Mouse (Mus musculus): ENCODE results near the gene Rere. TPM values are rescaled to one million over a fixed set of nuclear protein-coding genes. Genes with fewer than 3 reads are reported as not detected.

The Rere gene
- polyA plus RNA-seq, 1 experiment = 61.3 TPM

DNA sequence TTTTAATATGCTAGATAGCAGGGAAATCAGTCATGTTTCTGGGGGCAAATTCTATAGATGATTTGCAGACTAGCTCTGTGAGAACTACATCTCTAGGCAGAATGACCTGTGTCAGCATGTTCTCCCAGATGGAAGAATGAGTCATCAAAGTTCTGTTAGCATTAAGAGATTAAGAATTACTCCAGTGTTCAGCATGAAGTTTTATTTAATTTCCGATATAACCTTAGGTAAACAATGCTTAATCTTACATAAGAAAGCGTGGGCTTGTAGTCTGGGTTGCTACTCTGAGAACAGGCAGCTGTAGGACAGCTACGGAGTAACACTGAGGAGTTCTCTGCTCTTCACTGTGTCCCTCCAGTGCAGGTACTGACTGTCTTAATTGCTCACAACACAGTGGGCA, 294.9 kb downstream of the Rere start:
- Histone ChIP-seq H3K4me3 (replicated peaks; ENCODE audit: control insufficient read depth, low read depth, low read length) (no peak overlapping the region), H3K27ac (ENCODE audit: control insufficient read depth, insufficient read depth, low read depth, low read length, poor library complexity) (no peak overlapping the region), H3K4me1 (ENCODE audit: control insufficient read depth, insufficient read depth, low read length) (peaks cover 2% of the 10 kb centered on the region)
- 82% methylated on average over 3 of the region's 3 CpGs for WGBS
- TF ChIP-seq CTCF (IDR thresholded peaks at IDR 0.05; ENCODE audit: control insufficient read depth, insufficient read depth, low read length) (no peak), POLR2A (IDR thresholded peaks at IDR 0.05; ENCODE audit: borderline replicate concordance, control insufficient read depth, low read depth, low read length) (no peak)

DNA sequence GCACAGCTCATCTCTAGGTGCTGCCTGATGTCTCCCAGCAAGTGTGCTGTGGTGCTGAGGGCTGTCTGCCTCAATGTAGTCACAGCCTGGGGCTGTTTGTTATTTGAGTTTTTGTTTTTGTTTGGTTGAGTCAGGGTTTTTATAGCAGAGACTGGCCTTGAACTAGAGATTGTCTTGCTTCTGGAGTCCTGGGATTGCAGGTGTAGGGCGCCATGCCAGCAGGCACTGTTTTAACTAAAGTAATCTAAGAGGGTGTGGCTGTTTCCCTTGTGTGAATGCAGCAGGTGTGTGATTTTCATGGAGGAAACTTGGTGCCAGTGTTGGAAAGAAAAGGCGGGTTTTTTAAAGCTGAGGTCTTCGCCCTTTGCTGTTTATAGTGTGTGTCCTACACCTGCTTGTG, 296.6 kb downstream of the Rere start:
- no peak overlapping the region for H3K27ac ChIP-seq (ENCODE audit: control insufficient read depth, insufficient read depth, low read depth, low read length, poor library complexity)
- TF ChIP-seq CTCF (IDR thresholded peaks at IDR 0.05; ENCODE audit: control insufficient read depth, insufficient read depth, low read length) (no peak), POLR2A (IDR thresholded peaks at IDR 0.05; ENCODE audit: borderline replicate concordance, control insufficient read depth, low read depth, low read length) (no peak)
- WGBS = 87% methylated on average over 3 of the region's 3 CpGs
- H3K4me1 ChIP-seq (ENCODE audit: control insufficient read depth, insufficient read depth, low read length) = no peaks in the 10 kb centered on the region; the same call in none of the 2 replicates
- no peak overlapping the region for H3K4me3 ChIP-seq (replicated peaks; ENCODE audit: control insufficient read depth, low read depth, low read length)

DNA sequence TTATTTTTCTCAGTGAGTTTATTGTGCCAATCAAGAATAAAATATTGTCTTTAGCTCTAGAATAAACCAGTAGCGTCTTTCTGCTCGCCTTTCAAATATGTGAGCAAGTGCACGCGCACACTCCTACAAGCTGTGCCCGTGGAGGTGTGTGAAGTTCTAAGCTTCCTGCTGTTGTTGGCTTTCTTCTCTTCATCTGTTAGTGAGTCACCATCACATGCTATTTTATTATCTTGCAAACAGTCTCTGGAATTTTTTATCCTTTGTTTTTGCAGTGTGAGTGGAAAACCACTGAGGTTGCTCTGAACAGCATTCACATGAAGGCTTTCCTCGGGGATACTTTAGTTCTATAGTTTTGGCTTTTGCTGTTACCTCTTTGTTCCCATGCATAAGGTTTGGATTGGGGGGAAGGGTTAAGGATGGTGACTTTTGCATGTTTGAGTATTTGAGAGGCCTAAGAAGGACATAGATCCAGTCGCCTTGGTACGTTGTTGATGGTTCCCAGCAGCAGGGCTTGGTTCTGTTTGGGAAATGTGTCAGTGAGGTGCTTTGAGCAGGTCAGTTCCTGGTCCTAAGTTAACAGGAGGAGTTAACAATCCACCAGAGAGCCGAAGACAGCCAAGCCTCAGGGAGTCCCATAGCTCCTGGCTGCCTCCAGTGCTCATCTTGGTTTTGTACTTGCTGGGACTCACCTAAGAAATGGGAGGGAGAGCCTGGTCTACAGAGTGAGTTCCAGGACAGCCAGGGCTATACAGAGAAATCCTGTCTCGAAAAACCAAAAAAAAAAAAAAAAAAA, 300.7 kb downstream of the Rere start:
- H3K4me1 ChIP-seq (ENCODE audit: control insufficient read depth, insufficient read depth, low read length) = peaks cover 6% of the 10 kb centered on the region
- no peak overlapping the region for H3K27ac ChIP-seq (ENCODE audit: control insufficient read depth, insufficient read depth, low read depth, low read length, poor library complexity)
- 70% methylated on average over 10 of the region's 10 CpGs for WGBS

DNA sequence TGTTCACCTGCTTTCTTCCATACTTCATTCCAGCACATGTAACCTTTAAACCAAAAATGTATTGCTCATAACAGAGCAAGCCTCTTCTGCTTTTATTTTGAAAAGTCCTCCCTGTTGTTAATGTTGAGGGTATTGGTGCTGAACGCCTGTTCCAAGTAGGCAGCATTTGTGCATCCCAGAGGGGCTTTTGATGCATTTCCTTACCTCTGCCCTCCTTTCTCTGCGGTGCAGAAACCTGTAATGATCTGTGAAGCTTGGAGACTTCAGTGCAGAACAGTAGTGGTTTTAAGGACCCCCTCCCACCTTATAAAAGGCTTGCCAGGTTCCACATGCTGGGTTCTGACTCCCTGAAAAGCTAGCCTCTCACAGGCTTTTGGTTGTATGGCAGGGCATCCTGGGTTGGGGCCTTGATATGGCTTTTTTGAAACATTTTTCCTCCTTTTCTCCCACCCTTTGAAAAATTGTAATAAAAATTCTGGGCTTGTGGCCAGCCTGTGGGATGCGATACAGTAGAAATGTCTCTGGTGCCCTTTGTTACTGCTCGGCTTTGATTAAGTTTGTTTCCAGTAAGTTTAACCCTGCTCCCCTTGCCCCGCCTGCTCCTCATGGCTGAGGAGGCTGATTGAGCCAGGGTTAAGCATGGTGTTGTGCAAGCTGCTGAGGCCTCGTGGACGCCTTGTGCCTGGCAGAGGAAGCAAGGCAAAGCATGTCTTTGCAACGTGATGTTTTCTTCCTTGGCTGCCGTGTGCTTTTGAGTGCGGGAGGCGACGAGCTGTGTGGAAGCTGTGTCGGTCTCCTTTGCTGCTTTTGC, 301.7 kb downstream of the Rere start:
- Histone ChIP-seq H3K27ac (ENCODE audit: control insufficient read depth, insufficient read depth, low read depth, low read length, poor library complexity) (peak overlapping the region; percentile 13; the same call in 1 of the 2 replicates), H3K4me1 (ENCODE audit: control insufficient read depth, insufficient read depth, low read length) (peaks cover 6% of the 10 kb centered on the region), H3K4me3 (replicated peaks; ENCODE audit: control insufficient read depth, low read depth, low read length) (no peak overlapping the region)
- 15% methylated on average over 13 of the region's 13 CpGs for WGBS
- peak; percentile 12; the same call in 1 of the 2 replicates for TF ChIP-seq CTCF (IDR thresholded peaks at IDR 0.05; ENCODE audit: control insufficient read depth, insufficient read depth, low read length)
- no peak for TF ChIP-seq POLR2A (IDR thresholded peaks at IDR 0.05; ENCODE audit: borderline replicate concordance, control insufficient read depth, low read depth, low read length)

More for the DNA sequence above, 300.7 kb downstream of the Rere start:
- no peak for TF ChIP-seq CTCF (IDR thresholded peaks at IDR 0.05; ENCODE audit: control insufficient read depth, insufficient read depth, low read length)
- TF ChIP-seq POLR2A (IDR thresholded peaks at IDR 0.05; ENCODE audit: borderline replicate concordance, control insufficient read depth, low read depth, low read length) = no peak
- no peak overlapping the region for H3K4me3 ChIP-seq (replicated peaks; ENCODE audit: control insufficient read depth, low read depth, low read length)

DNA sequence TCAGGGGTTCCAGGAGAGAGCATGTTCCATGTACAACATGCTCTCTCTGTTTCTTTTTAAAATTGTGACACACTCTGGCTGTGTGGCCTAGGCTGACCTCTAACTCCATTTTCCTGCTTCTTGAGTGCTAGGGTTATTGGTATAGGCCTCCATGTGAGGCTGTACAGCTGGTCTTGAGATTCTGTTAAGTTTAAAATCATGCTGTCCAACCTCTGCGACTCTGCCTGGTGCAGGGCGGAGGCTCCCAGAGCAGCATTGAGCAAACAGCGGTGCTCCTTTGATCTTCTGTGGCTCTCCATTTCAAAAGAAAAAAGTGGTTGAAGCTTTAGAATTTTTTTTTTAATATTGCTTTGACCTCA, 302.3 kb downstream of the Rere start:
- no peak for TF ChIP-seq CTCF (IDR thresholded peaks at IDR 0.05; ENCODE audit: control insufficient read depth, insufficient read depth, low read length)
- no peak for TF ChIP-seq POLR2A (IDR thresholded peaks at IDR 0.05; ENCODE audit: borderline replicate concordance, control insufficient read depth, low read depth, low read length)
- WGBS = 41% methylated on average over 3 of the region's 3 CpGs
- no peak overlapping the region for H3K4me3 ChIP-seq (replicated peaks; ENCODE audit: control insufficient read depth, low read depth, low read length)
- peak overlapping the region; percentile 13; the same call in 1 of the 2 replicates for H3K27ac ChIP-seq (ENCODE audit: control insufficient read depth, insufficient read depth, low read depth, low read length, poor library complexity)
- peaks cover 6% of the 10 kb centered on the region for H3K4me1 ChIP-seq (ENCODE audit: control insufficient read depth, insufficient read depth, low read length)

DNA sequence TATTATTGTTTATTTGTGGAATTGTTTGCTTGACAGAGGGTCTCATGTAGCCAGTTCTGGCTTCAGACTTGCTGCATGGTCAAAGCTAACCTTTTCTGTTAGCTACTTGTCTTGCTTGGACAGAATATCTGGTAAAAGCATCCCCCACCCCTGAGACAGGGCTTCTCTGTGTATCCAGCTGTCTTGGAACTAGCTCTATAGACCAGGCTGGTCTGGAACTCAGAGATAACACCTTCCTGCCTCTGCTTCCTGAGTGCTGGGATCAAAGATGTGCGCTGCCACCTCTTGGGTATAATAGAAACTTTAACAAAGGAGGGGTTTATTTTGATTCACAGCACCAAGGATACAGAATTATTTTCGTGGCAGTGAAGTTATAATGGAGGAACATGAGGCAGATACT, 304.4 kb downstream of the Rere start:
- 63% methylated on average over 2 of the region's 2 CpGs for WGBS
- H3K4me3 ChIP-seq (replicated peaks; ENCODE audit: control insufficient read depth, low read depth, low read length) = no peak overlapping the region
- TF ChIP-seq POLR2A (IDR thresholded peaks at IDR 0.05; ENCODE audit: borderline replicate concordance, control insufficient read depth, low read depth, low read length) = no peak
- no peak for TF ChIP-seq CTCF (IDR thresholded peaks at IDR 0.05; ENCODE audit: control insufficient read depth, insufficient read depth, low read length)
- peaks cover 6% of the 10 kb centered on the region for H3K4me1 ChIP-seq (ENCODE audit: control insufficient read depth, insufficient read depth, low read length)
- no peak overlapping the region for H3K27ac ChIP-seq (ENCODE audit: control insufficient read depth, insufficient read depth, low read depth, low read length, poor library complexity)

DNA sequence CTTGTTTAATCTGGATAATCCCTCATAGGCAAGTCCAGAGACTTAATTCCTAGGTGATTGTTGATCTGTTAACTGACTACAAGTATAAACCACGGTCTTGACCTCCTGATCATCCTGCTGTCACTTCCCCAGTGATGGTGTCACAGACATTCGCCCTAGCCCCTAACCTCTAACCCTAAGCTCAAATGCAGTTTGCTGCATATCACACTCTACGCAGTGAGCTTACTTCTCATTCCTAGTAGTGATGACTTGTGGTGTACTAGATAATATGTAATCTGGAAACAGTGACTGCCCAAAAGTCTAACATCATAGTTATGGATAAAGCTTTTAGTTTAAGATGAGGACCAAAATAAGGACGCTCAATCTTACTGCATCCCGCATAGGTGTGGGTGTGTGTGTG, 304.8 kb downstream of the Rere start:
- TF ChIP-seq POLR2A (IDR thresholded peaks at IDR 0.05; ENCODE audit: borderline replicate concordance, control insufficient read depth, low read depth, low read length) (no peak), CTCF (IDR thresholded peaks at IDR 0.05; ENCODE audit: control insufficient read depth, insufficient read depth, low read length) (no peak)
- Histone ChIP-seq H3K4me1 (ENCODE audit: control insufficient read depth, insufficient read depth, low read length) (peaks cover 6% of the 10 kb centered on the region), H3K4me3 (replicated peaks; ENCODE audit: control insufficient read depth, low read depth, low read length) (no peak overlapping the region), H3K27ac (ENCODE audit: control insufficient read depth, insufficient read depth, low read depth, low read length, poor library complexity) (no peak overlapping the region)
- 56% methylated on average over 5 of the region's 5 CpGs for WGBS

DNA sequence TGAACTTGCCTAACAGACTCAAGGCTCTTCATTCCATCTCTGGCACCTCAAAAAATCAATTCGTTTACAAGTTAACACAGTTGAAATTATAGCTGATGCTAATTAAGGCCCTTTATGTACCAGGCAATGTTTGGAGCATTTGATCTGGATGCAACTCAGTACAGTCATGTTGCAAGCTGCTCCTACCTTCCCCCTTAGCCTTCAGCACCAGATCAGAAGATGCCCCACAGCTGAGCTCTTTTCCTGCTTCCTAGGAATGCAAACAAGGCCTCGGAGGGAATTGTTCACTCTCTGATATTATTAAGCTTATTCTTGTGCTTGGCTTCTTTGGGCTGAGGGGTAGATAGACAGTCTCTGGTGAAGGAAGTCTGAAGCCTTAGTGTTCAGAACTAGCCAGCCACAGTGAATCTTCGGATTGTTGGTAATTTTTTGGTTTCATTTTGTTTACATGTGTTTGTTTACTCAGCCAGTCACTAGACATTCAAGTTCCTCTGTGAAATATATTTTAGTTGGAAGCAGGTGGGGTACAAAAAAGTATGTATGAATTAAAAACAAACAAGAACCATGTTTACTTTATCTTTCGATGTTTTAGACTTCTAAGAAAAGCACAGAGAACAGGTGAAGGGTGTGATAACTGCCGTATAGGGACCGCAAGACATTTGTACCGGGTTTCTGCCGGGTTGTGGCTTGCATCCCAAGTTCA, 306.3 kb downstream of the Rere start:
- Histone ChIP-seq H3K4me1 (ENCODE audit: control insufficient read depth, insufficient read depth, low read length) (peaks cover 6% of the 10 kb centered on the region), H3K27ac (ENCODE audit: control insufficient read depth, insufficient read depth, low read depth, low read length, poor library complexity) (no peak overlapping the region), H3K4me3 (replicated peaks; ENCODE audit: control insufficient read depth, low read depth, low read length) (no peak overlapping the region)
- TF ChIP-seq POLR2A (IDR thresholded peaks at IDR 0.05; ENCODE audit: borderline replicate concordance, control insufficient read depth, low read depth, low read length) (no peak), CTCF (IDR thresholded peaks at IDR 0.05; ENCODE audit: control insufficient read depth, insufficient read depth, low read length) (no peak)
- 60% methylated on average over 8 of the region's 8 CpGs for WGBS

All from bone marrow, adult 2 months (tissue).